Mouse (Mus musculus): Measurements from ENCODE around the gene a. TPM values are rescaled to one million over a fixed set of nuclear protein-coding genes. Genes with fewer than 3 reads are reported as not detected.

Gene a
- polyA plus RNA-seq, 1 experiment from 2014 or later: 0.42 TPM

DNA sequence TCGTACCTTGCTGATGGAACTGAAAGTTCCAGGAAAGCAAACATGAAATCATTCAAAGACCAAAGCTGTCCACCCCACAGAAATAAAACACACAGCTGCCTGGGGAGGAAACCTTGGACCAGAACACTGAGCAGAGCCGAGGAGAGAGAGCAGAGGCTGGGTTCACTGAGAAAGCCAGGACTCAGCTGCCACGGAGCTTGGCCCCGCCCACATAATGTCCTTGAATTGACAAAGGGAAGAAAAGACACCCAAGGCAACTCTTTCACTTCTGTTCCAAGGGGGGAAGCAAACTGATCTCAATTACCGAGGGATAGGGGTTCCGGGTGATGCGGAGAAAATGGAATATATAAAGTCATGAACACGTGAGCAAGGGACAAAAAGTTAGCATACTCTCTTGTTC is 39.3 kb upstream of the a start:
- whole genome bisulfite sequencing: 57% methylated on average over 8 of the region's 8 CpGs
- H3K4me2 ChIP-seq (ENCODE audit: low read length): no peak overlapping the region
- DNase-seq (ENCODE audit: low spot score) (no peak), ATAC-seq (replicated peaks; ENCODE audit: low FRiP score, low read depth) (no peak)
- H3K27ac ChIP-seq: no peak overlapping the region
- no peaks in the 10 kb centered on the region for H3K9me3 ChIP-seq (replicated peaks; ENCODE audit: low read length)
- no peak overlapping the region for H3K9ac ChIP-seq (ENCODE audit: low read depth, low read length)
- no peaks in the 10 kb centered on the region for H3K36me3 ChIP-seq (ENCODE audit: insufficient read depth, low read length)
- no peaks in the 10 kb centered on the region for H3K27me3 ChIP-seq (ENCODE audit: insufficient read depth, low read length)
- TF ChIP-seq CTCF (IDR thresholded peaks at IDR 0.05; ENCODE audit: low read depth): no peak
- H3K4me1 ChIP-seq (replicated peaks; ENCODE audit: insufficient read depth, low read length): peaks cover 9% of the 10 kb centered on the region; the same call in 1 of the 2 replicates
- H3K4me3 ChIP-seq (replicated peaks; ENCODE audit: low read depth, low read length): no peak overlapping the region

DNA sequence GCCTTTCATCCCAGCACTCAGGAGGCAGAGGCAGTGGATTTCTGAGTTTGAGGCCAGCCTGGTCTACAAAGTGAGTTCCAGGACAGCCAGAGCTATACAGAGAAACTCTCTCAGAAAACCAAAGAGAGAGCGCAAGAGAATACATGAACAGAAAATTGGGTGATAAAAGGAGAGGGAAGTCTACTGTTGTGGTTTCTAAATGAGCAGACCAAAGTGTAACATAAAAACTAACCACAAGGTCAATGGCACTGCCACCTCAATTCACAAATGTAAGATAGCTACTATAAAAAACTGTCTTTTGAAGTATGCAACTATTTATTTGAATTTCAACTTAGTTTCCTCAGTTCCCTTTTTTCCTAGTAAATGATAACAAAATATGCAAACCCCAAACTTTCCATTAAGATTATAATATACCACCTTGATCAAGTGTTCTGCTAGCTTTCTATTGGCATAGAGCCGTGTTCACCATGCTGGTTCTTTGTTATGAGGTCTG is 37.1 kb upstream of the a start:
- DNase-seq (ENCODE audit: low spot score) (no peak), ATAC-seq (replicated peaks; ENCODE audit: low FRiP score, low read depth) (no peak)
- no peak for TF ChIP-seq CTCF (IDR thresholded peaks at IDR 0.05; ENCODE audit: low read depth)
- peaks cover 7% of the 10 kb centered on the region; the same call in 1 of the 2 replicates for H3K4me1 ChIP-seq (replicated peaks; ENCODE audit: insufficient read depth, low read length)
- H3K9ac ChIP-seq (ENCODE audit: low read depth, low read length): no peak overlapping the region
- 93% methylated on average over 2 of the region's 2 CpGs for WGBS
- H3K27ac ChIP-seq: no peak overlapping the region
- H3K4me3 ChIP-seq (replicated peaks; ENCODE audit: low read depth, low read length): no peak overlapping the region
- H3K36me3 ChIP-seq (ENCODE audit: insufficient read depth, low read length): no peaks in the 10 kb centered on the region
- H3K9me3 ChIP-seq (replicated peaks; ENCODE audit: low read length): no peaks in the 10 kb centered on the region
- no peak overlapping the region for H3K4me2 ChIP-seq (ENCODE audit: low read length)
- H3K27me3 ChIP-seq (ENCODE audit: insufficient read depth, low read length): no peaks in the 10 kb centered on the region

DNA sequence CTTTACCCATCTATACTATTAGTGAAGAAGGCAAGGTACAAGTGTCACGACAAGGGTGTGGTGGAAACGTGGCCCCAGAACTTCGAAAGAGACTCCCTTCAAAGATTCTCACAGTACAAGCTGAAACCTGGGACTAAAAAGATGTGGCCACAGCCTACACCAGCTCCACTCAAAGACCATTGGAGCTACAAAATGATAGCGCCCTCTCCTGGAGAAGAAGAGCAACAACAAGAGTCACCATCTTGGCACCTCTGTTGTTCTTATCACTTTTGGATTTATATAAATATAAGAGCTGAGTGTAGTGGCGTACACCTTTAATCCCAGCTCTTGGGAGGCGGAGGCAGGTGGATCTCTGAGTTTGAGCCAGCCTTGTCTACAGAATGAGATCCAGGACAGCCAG is 35.4 kb upstream of the a start:
- H3K27me3 ChIP-seq (ENCODE audit: insufficient read depth, low read length): no peaks in the 10 kb centered on the region
- peak; percentile 57 for DNase-seq (ENCODE audit: low spot score)
- no peak for ATAC-seq (replicated peaks; ENCODE audit: low FRiP score, low read depth)
- 66% methylated on average over 6 of the region's 6 CpGs for WGBS
- H3K4me1 ChIP-seq (replicated peaks; ENCODE audit: insufficient read depth, low read length): no peaks in the 10 kb centered on the region
- TF ChIP-seq CTCF (IDR thresholded peaks at IDR 0.05; ENCODE audit: low read depth): peak; percentile 66
- no peak overlapping the region for H3K4me2 ChIP-seq (ENCODE audit: low read length)
- H3K9me3 ChIP-seq (replicated peaks; ENCODE audit: low read length): no peaks in the 10 kb centered on the region
- H3K4me3 ChIP-seq (replicated peaks; ENCODE audit: low read depth, low read length): no peak overlapping the region
- H3K36me3 ChIP-seq (ENCODE audit: insufficient read depth, low read length): no peaks in the 10 kb centered on the region
- no peak overlapping the region for H3K9ac ChIP-seq (ENCODE audit: low read depth, low read length)
- H3K27ac ChIP-seq: no peak overlapping the region

DNA sequence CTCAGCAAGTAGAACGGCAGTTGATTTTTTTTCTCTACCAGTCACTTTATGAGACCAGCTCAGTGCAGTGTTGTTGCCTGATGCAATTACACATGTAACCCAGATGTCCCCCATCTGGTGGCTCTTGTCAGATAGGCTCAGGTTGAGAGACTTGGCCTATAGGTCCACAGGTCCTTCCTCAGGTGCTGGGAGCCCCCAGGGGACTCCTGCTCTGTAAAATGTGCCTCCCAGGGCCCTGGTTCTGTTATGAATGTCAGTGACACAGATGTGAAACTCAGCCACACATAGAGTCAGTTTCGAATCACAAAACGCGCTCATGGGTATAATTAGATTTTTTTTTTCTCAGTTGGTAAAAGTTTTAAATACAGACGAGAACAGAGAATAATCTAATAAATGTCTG is 33.5 kb upstream of the a start:
- H3K4me1 ChIP-seq (replicated peaks; ENCODE audit: insufficient read depth, low read length): no peaks in the 10 kb centered on the region
- 85% methylated on average over 5 of the region's 5 CpGs for WGBS
- no peaks in the 10 kb centered on the region for H3K9me3 ChIP-seq (replicated peaks; ENCODE audit: low read length)
- DNase-seq (ENCODE audit: low spot score) (no peak), ATAC-seq (replicated peaks; ENCODE audit: low FRiP score, low read depth) (no peak)
- no peaks in the 10 kb centered on the region for H3K27me3 ChIP-seq (ENCODE audit: insufficient read depth, low read length)
- no peak for TF ChIP-seq CTCF (IDR thresholded peaks at IDR 0.05; ENCODE audit: low read depth)
- no peak overlapping the region for H3K4me3 ChIP-seq (replicated peaks; ENCODE audit: low read depth, low read length)
- H3K27ac ChIP-seq: no peak overlapping the region
- H3K4me2 ChIP-seq (ENCODE audit: low read length): no peak overlapping the region
- H3K9ac ChIP-seq (ENCODE audit: low read depth, low read length): no peak overlapping the region
- no peaks in the 10 kb centered on the region for H3K36me3 ChIP-seq (ENCODE audit: insufficient read depth, low read length)

DNA sequence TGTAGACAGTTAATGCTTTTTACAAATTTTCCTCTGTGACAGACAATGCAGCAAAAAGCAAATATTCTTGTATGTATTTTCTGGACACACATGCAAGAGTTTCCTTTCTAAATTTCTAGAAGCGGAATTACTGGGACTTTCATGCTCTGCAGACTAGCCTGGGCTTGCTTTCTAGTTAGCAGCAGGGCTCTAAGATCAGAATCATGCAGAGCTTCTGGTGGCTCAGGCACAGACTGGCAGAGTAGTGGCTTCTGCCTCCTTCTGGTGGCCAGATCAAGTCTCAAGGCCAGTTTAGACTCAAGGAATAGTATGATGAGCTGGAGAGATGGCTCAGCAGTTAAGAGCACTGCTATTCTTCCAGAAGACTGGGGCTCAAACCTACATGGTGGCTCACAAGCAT is 32.7 kb upstream of the a start:
- H3K4me3 ChIP-seq (replicated peaks; ENCODE audit: low read depth, low read length): no peak overlapping the region
- DNase-seq (ENCODE audit: low spot score) (no peak), ATAC-seq (replicated peaks; ENCODE audit: low FRiP score, low read depth) (no peak)
- no peak overlapping the region for H3K27ac ChIP-seq
- no peaks in the 10 kb centered on the region for H3K4me1 ChIP-seq (replicated peaks; ENCODE audit: insufficient read depth, low read length)
- no peaks in the 10 kb centered on the region for H3K27me3 ChIP-seq (ENCODE audit: insufficient read depth, low read length)
- no peak overlapping the region for H3K9ac ChIP-seq (ENCODE audit: low read depth, low read length)
- no peaks in the 10 kb centered on the region for H3K9me3 ChIP-seq (replicated peaks; ENCODE audit: low read length)
- H3K4me2 ChIP-seq (ENCODE audit: low read length): no peak overlapping the region
- WGBS: 98% methylated on average over 1 of the region's 1 CpGs
- no peak for TF ChIP-seq CTCF (IDR thresholded peaks at IDR 0.05; ENCODE audit: low read depth)
- no peaks in the 10 kb centered on the region for H3K36me3 ChIP-seq (ENCODE audit: insufficient read depth, low read length)

DNA sequence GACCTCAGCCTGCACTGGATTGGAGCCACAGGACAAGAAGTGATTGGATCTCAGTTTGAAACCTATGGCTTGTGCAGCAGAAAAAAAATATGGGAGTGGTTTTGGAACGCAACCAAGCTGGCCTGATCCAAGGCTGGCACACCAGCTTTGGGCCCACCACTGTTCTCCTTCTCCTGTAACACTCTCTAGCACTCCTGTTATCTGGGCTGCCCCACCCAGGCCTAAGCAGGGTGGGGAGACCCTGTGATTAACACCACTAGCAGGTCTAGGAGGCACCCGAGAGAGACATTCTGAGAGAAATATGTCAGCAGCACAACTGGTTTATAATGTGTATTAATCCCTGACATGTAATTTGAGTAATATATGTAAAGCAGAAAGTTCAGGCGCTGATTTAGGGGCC is 28.0 kb upstream of the a start:
- Histone ChIP-seq H3K4me2 (ENCODE audit: low read length) (no peak overlapping the region), H3K27ac (no peak overlapping the region), H3K9me3 (replicated peaks; ENCODE audit: low read length) (no peaks in the 10 kb centered on the region), H3K36me3 (ENCODE audit: insufficient read depth, low read length) (no peaks in the 10 kb centered on the region), H3K9ac (ENCODE audit: low read depth, low read length) (no peak overlapping the region), H3K4me3 (replicated peaks; ENCODE audit: low read depth, low read length) (no peak overlapping the region), H3K27me3 (ENCODE audit: insufficient read depth, low read length) (no peaks in the 10 kb centered on the region), H3K4me1 (replicated peaks; ENCODE audit: insufficient read depth, low read length) (no peaks in the 10 kb centered on the region)
- DNase-seq (ENCODE audit: low spot score) (no peak), ATAC-seq (replicated peaks; ENCODE audit: low FRiP score, low read depth) (no peak)
- WGBS: 65% methylated on average over 3 of the region's 3 CpGs
- no peak for TF ChIP-seq CTCF (IDR thresholded peaks at IDR 0.05; ENCODE audit: low read depth)

DNA sequence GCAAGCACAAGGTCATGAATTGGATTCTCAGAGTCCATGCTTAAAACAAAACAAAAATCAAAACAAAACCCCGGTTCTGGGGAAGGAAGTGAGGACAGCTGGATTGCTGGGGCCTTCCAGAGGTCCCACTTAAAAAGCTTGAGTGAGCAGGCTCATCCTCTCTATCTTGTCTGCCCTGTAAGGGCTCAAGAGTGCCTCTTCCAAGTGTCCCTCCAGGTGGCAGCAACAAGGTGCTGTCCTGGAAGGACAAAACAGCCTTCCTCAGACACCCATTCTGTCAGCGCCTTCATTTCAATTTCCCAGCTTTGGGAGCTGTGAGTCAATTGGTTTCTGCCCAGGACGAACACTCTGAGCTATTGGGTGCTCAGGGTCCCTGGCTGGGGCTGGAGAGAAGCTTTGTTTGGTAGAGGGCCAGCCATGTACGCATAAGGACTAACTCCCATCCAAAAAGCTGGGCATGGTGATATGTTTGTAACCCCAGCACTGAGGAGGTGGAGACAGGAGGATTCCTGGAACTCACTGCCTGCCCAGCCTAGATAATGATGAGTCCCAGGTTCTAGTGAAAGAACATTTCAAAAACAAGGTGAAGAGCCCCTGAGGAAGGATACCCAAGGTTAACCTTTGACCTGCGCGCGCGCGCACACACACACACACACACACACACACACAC is 26.2 kb upstream of the a start:
- WGBS: 80% methylated on average over 9 of the region's 9 CpGs
- no peaks in the 10 kb centered on the region for H3K4me1 ChIP-seq (replicated peaks; ENCODE audit: insufficient read depth, low read length)
- no peak overlapping the region for H3K4me2 ChIP-seq (ENCODE audit: low read length)
- peak; percentile 46; the same call in 1 of the 2 replicates for TF ChIP-seq CTCF (IDR thresholded peaks at IDR 0.05; ENCODE audit: low read depth)
- no peaks in the 10 kb centered on the region for H3K27me3 ChIP-seq (ENCODE audit: insufficient read depth, low read length)
- no peak overlapping the region for H3K9ac ChIP-seq (ENCODE audit: low read depth, low read length)
- H3K4me3 ChIP-seq (replicated peaks; ENCODE audit: low read depth, low read length): no peak overlapping the region
- ATAC-seq (replicated peaks; ENCODE audit: low FRiP score, low read depth) (no peak), DNase-seq (ENCODE audit: low spot score) (peak; percentile 29)
- H3K9me3 ChIP-seq (replicated peaks; ENCODE audit: low read length): no peaks in the 10 kb centered on the region
- no peak overlapping the region for H3K27ac ChIP-seq
- no peaks in the 10 kb centered on the region for H3K36me3 ChIP-seq (ENCODE audit: insufficient read depth, low read length)
